Mouse (Mus musculus) megakaryocyte progenitor cell, adult 5-6 weeks (primary cell): ENCODE measurements around the gene Lmna. TPM values are rescaled to one million over a fixed set of nuclear protein-coding genes. Genes with fewer than 3 reads are reported as not detected.

Experiments
- ATAC-seq: replicated peaks from 2 replicates; pipeline ENCODE4 v1.8.0; 2016; ENCODE audit warnings: mild to moderate bottlenecking, moderate TSS enrichment, inconsistent platforms; ENCODE audit not compliant: poor library complexity
- total RNA-seq, 2 experiments: library from RNA; stranded (forward) in 1 of 2; stranded (reverse) in 1 of 2; fragments of 157-497, 149-512 nt in 1 of 2; fragments of 200-1000 nt in 1 of 2; gene quantifications; 2 replicates each; pipeline versions ENCODE4 v1.2.3 to v1.2.4; 2015 to 2017

The Lmna gene
- total RNA-seq, 2 experiments from 2014 or later: 2.6 to 5.8 TPM

- peak; percentile 94 for ATAC-seq
Measured at GRCm38 (mm10) chr3:88477735-88478134, 32.0 kb downstream of the Lmna start.

- ATAC-seq: peak; percentile 70
Measured at GRCm38 (mm10) chr3:88476403-88476802, 33.4 kb downstream of the Lmna start.

GRCm38 (mm10) chr3:88473571-88473970 lies 36.2 kb downstream of the Lmna start:
- ATAC-seq: no peak

GRCm38 (mm10) chr3:88473020-88473419 lies 36.7 kb downstream of the Lmna start:
- no peak for ATAC-seq

- no peak for ATAC-seq
Measured at GRCm38 (mm10) chr3:88470943-88471479, 38.7 kb downstream of the Lmna start.

GRCm38 (mm10) chr3:88469466-88469865 lies 40.3 kb downstream of the Lmna start:
- no peak for ATAC-seq

GRCm38 (mm10) chr3:88467116-88467824 lies 42.5 kb downstream of the Lmna start:
- peak; percentile 94 for ATAC-seq

- peak; percentile 48 for ATAC-seq
Measured at GRCm38 (mm10) chr3:88465127-88465526, 44.6 kb downstream of the Lmna start.

GRCm38 (mm10) chr3:88464425-88464824 lies 45.3 kb downstream of the Lmna start:
- ATAC-seq: peak; percentile 38

GRCm38 (mm10) chr3:88460983-88461696 lies 48.6 kb downstream of the Lmna start, which contains the start of gene Sema4a:
Sema4a (minus strand) TSS chr3:88461182.
- ATAC-seq: no peak

- peak; percentile 43; the same call in 1 of the 2 replicates for ATAC-seq
Measured at GRCm38 (mm10) chr3:88460029-88460428, 49.7 kb downstream of the Lmna start.

GRCm38 (mm10) chr3:88458778-88459219 lies 51.0 kb downstream of the Lmna start:
- ATAC-seq: no peak

GRCm38 (mm10) chr3:88456746-88457532 lies 52.8 kb downstream of the Lmna start:
- ATAC-seq: no peak

GRCm38 (mm10) chr3:88456313-88456712 lies 53.4 kb downstream of the Lmna start:
- no peak for ATAC-seq

- ATAC-seq: peak; percentile 29
Measured at GRCm38 (mm10) chr3:88455588-88456264, 54.0 kb downstream of the Lmna start.

- peak; percentile 45 for ATAC-seq
Measured at GRCm38 (mm10) chr3:88454762-88455587, 54.8 kb downstream of the Lmna start.

GRCm38 (mm10) chr3:88453986-88454385 lies 55.8 kb downstream of the Lmna start:
- ATAC-seq: 0 out of 2 replicates have a peak, but pooled peaks have one; percentile 3

GRCm38 (mm10) chr3:88453369-88453768 lies 56.4 kb downstream of the Lmna start:
- ATAC-seq: no peak

- no peak for ATAC-seq
Measured at GRCm38 (mm10) chr3:88452716-88453115, 57.0 kb downstream of the Lmna start.

GRCm38 (mm10) chr3:88452246-88452645 lies 57.5 kb downstream of the Lmna start:
- ATAC-seq: no peak
